Mouse (Mus musculus): Measurements from ENCODE around the gene Tom1. TPM values are rescaled to one million over a fixed set of nuclear protein-coding genes. Genes with fewer than 3 reads are reported as not detected.
A peak's percentile ranks its signal among the peaks of the same experiment; 100 is the strongest.

The Tom1 gene
- polyA plus RNA-seq, 1 experiment from 2014 or later: 38.4 TPM

- 24% methylated on average over 5 of the region's 5 CpGs for WGBS
- Histone ChIP-seq H3K27ac (peak overlapping the region; percentile 52; the same call in 1 of the 2 replicates), H3K36me3 (ENCODE audit: insufficient read depth, low read length) (peaks cover 5% of the 10 kb centered on the region), H3K9ac (ENCODE audit: low read depth, low read length) (no peak overlapping the region), H3K27me3 (ENCODE audit: insufficient read depth, low read length) (no peaks in the 10 kb centered on the region), H3K4me2 (ENCODE audit: low read length) (no peak overlapping the region), H3K9me3 (replicated peaks; ENCODE audit: low read length) (no peaks in the 10 kb centered on the region), H3K4me1 (replicated peaks; ENCODE audit: insufficient read depth, low read length) (no peaks in the 10 kb centered on the region), H3K4me3 (replicated peaks; ENCODE audit: low read depth, low read length) (no peak overlapping the region)
- DNase-seq (ENCODE audit: low spot score) (peak; percentile 30), ATAC-seq (replicated peaks; ENCODE audit: low FRiP score, low read depth) (peak; percentile 75; the same call in 1 of the 2 replicates)
- no peak for TF ChIP-seq CTCF (IDR thresholded peaks at IDR 0.05; ENCODE audit: low read depth)
These were observed 15.1 kb upstream of the Tom1 start for GRCm38 (mm10) chr8:75018274-75018972.

DNA sequence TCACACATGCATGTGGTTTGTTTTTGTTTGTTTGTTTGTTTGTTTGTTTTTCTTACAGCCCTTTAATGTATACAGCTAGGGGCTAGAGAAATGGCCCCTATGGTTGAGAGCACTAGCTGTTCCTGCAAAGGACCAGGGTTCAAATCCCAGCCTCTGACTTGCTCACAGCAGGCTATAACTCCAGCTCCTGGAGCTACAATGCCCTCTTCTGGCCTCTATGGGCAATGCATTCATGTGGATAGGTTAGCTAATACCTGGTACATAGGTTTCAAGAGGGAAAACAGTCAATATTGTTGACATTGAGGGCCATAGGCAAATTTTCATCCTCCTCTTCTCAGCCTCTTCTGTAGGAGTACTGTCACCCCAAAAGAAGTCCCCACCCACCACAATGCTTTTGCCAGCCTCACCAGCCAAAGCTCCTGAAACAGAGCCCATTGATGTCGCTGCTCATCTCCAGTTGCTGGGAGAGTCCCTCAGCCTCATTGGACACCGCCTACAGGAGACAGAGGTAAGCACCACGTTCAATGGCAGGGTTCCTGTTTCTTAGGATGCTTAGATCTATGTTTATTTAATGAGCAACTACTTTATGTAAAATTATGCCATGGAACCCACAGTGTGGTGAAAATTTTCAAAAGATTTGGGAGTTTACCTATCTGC is 9.7 kb upstream of the Tom1 start:
- H3K4me1 ChIP-seq (replicated peaks; ENCODE audit: insufficient read depth, low read length): no peaks in the 10 kb centered on the region
- no peak for DNase-seq (ENCODE audit: low spot score)
- TF ChIP-seq CTCF (IDR thresholded peaks at IDR 0.05; ENCODE audit: low read depth): peak; percentile 45; the same call in 1 of the 2 replicates
- H3K4me2 ChIP-seq (ENCODE audit: low read length): no peak overlapping the region
- no peak overlapping the region for H3K9ac ChIP-seq (ENCODE audit: low read depth, low read length)
- no peak overlapping the region for H3K4me3 ChIP-seq (replicated peaks; ENCODE audit: low read depth, low read length)
- WGBS: 91% methylated on average over 3 of the region's 3 CpGs
- no peak overlapping the region for H3K27ac ChIP-seq
- peaks cover 30% of the 10 kb centered on the region for H3K36me3 ChIP-seq (ENCODE audit: insufficient read depth, low read length)
- no peak for ATAC-seq (replicated peaks; ENCODE audit: low FRiP score, low read depth)
- no peaks in the 10 kb centered on the region for H3K9me3 ChIP-seq (replicated peaks; ENCODE audit: low read length)
- no peaks in the 10 kb centered on the region for H3K27me3 ChIP-seq (ENCODE audit: insufficient read depth, low read length)

DNA sequence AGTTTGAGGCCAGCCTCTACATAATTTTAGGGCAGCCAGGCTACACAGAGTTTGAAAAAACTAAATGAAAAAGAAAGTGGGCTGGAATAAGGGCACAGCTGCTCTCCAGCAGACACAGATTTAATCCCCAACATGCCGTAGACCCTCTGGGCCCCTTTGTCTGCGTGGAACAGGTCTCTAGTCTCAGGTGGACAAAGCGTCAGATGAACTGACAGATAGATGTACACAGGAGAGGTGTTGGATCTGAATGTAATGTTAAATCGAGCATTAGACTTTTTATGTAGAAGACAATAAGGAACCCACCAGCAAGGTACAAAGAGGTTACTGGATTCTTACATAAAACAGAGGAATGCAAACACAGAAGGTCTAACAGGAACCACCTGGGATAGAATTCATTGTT is 7.7 kb upstream of the Tom1 start:
- DNase-seq (ENCODE audit: low spot score): no peak
- Histone ChIP-seq H3K4me1 (replicated peaks; ENCODE audit: insufficient read depth, low read length) (no peaks in the 10 kb centered on the region), H3K4me3 (replicated peaks; ENCODE audit: low read depth, low read length) (no peak overlapping the region), H3K9ac (ENCODE audit: low read depth, low read length) (no peak overlapping the region), H3K9me3 (replicated peaks; ENCODE audit: low read length) (no peaks in the 10 kb centered on the region), H3K27me3 (ENCODE audit: insufficient read depth, low read length) (no peaks in the 10 kb centered on the region), H3K36me3 (ENCODE audit: insufficient read depth, low read length) (peaks cover 36% of the 10 kb centered on the region), H3K27ac (no peak overlapping the region), H3K4me2 (ENCODE audit: low read length) (no peak overlapping the region)
- ATAC-seq (replicated peaks; ENCODE audit: low FRiP score, low read depth): no peak
- WGBS: 96% methylated on average over 4 of the region's 4 CpGs
- TF ChIP-seq CTCF (IDR thresholded peaks at IDR 0.05; ENCODE audit: low read depth): no peak

- 94% methylated on average over 3 of the region's 3 CpGs for WGBS
- ATAC-seq (replicated peaks; ENCODE audit: low FRiP score, low read depth) (no peak), DNase-seq (ENCODE audit: low spot score) (no peak)
- Histone ChIP-seq H3K4me3 (replicated peaks; ENCODE audit: low read depth, low read length) (no peak overlapping the region), H3K4me2 (ENCODE audit: low read length) (no peak overlapping the region), H3K27me3 (ENCODE audit: insufficient read depth, low read length) (no peaks in the 10 kb centered on the region), H3K27ac (no peak overlapping the region), H3K4me1 (replicated peaks; ENCODE audit: insufficient read depth, low read length) (peaks cover 6% of the 10 kb centered on the region; the same call in 1 of the 2 replicates), H3K36me3 (ENCODE audit: insufficient read depth, low read length) (peaks cover 17% of the 10 kb centered on the region; the same call in 1 of the 2 replicates), H3K9ac (ENCODE audit: low read depth, low read length) (no peak overlapping the region), H3K9me3 (replicated peaks; ENCODE audit: low read length) (no peaks in the 10 kb centered on the region)
- peak; percentile 13; the same call in 1 of the 2 replicates for TF ChIP-seq CTCF (IDR thresholded peaks at IDR 0.05; ENCODE audit: low read depth)
These were observed 3.0 kb upstream of the Tom1 start for GRCm38 (mm10) chr8:75030453-75031024.

DNA sequence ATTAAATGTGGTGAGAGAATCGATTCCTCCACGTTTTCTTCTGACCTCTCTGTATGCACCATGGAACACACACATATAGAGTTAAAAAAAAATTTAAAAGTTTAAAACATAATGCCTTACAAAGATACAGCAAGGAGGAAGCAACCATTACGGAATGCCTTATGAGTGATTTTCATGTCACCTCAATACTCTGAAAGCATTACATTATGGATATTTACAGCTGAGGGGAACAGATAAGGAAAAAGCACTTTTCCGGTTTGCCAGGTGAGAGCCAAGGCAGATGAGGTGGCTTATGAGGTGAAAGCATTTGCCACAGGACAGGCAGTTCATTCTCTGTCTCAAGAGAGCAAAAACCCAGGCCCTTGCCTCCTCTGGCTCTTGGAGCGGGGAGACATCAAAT is 544 bp upstream of the Tom1 start:
- ATAC-seq (replicated peaks; ENCODE audit: low FRiP score, low read depth) (no peak), DNase-seq (ENCODE audit: low spot score) (no peak)
- H3K4me3 ChIP-seq (replicated peaks; ENCODE audit: low read depth, low read length): peak overlapping the region; percentile 74; the same call in 1 of the 2 replicates
- H3K27ac ChIP-seq: peak overlapping the region; percentile 88; the same call in 1 of the 2 replicates
- peaks cover 12% of the 10 kb centered on the region; the same call in 1 of the 2 replicates for H3K36me3 ChIP-seq (ENCODE audit: insufficient read depth, low read length)
- WGBS: 68% methylated on average over 5 of the region's 5 CpGs
- H3K9me3 ChIP-seq (replicated peaks; ENCODE audit: low read length): no peaks in the 10 kb centered on the region
- H3K4me2 ChIP-seq (ENCODE audit: low read length): peak overlapping the region; percentile 84
- peaks cover 6% of the 10 kb centered on the region; the same call in 1 of the 2 replicates for H3K4me1 ChIP-seq (replicated peaks; ENCODE audit: insufficient read depth, low read length)
- H3K9ac ChIP-seq (ENCODE audit: low read depth, low read length): peak overlapping the region; percentile 53; the same call in 1 of the 2 replicates
- H3K27me3 ChIP-seq (ENCODE audit: insufficient read depth, low read length): no peaks in the 10 kb centered on the region
- no peak for TF ChIP-seq CTCF (IDR thresholded peaks at IDR 0.05; ENCODE audit: low read depth)

- Histone ChIP-seq H3K4me2 (ENCODE audit: low read length) (peak overlapping the region; percentile 84), H3K4me3 (replicated peaks; ENCODE audit: low read depth, low read length) (peak overlapping the region; percentile 74), H3K27ac (peak overlapping the region; percentile 88), H3K9me3 (replicated peaks; ENCODE audit: low read length) (no peaks in the 10 kb centered on the region), H3K36me3 (ENCODE audit: insufficient read depth, low read length) (peaks cover 3% of the 10 kb centered on the region; the same call in 1 of the 2 replicates), H3K9ac (ENCODE audit: low read depth, low read length) (peak overlapping the region; percentile 53), H3K4me1 (replicated peaks; ENCODE audit: insufficient read depth, low read length) (peaks cover 10% of the 10 kb centered on the region; the same call in 1 of the 2 replicates), H3K27me3 (ENCODE audit: insufficient read depth, low read length) (no peaks in the 10 kb centered on the region)
- ATAC-seq (replicated peaks; ENCODE audit: low FRiP score, low read depth) (no peak), DNase-seq (ENCODE audit: low spot score) (no peak)
- TF ChIP-seq CTCF (IDR thresholded peaks at IDR 0.05; ENCODE audit: low read depth): no peak
- WGBS: 2% methylated on average over 17 of the region's 17 CpGs
These were observed 780 bp downstream of the Tom1 start for GRCm38 (mm10) chr8:75034285-75034684.
